Mouse (Mus musculus) thymus, adult 18-20 months (tissue): Measurements from ENCODE around the gene Nmt1.

Experiments
- DNase-seq, 2 experiments: peaks; one replicate each; pipeline ENCODE4 v3.0.0; 2022; ENCODE audit warnings: mixed read lengths in 2 of 2

Nmt1 gene

GRCm38 (mm10) chr11:103005254-103005981, 22.6 kb upstream of the Nmt1 start:
- no peak for DNase-seq

- DNase-seq: no peak
Measured at GRCm38 (mm10) chr11:103006286-103007000, 21.5 kb upstream of the Nmt1 start.

DNA sequence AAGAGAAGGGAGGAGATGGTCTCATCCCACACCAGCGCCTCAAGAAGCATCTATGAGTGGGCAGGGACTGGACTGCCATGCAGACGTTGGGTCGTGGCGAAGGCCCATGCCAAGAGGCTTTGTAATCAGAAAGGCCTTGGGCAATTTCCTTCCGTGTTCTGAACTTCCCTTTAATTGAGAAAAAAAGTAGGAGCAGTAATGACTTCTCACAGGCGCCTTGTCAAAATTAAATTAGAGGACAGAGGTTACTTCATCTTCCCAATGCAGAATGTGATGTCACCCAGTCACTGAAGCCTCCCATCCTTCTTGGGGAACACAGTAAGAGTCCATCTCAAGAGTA, 21.0 kb upstream of the Nmt1 start:
- no peak for DNase-seq

- DNase-seq: no peak
Measured at GRCm38 (mm10) chr11:103008558-103008957, 19.4 kb upstream of the Nmt1 start.

- DNase-seq: no peak
Measured at GRCm38 (mm10) chr11:103009208-103009607, 18.8 kb upstream of the Nmt1 start.

DNA sequence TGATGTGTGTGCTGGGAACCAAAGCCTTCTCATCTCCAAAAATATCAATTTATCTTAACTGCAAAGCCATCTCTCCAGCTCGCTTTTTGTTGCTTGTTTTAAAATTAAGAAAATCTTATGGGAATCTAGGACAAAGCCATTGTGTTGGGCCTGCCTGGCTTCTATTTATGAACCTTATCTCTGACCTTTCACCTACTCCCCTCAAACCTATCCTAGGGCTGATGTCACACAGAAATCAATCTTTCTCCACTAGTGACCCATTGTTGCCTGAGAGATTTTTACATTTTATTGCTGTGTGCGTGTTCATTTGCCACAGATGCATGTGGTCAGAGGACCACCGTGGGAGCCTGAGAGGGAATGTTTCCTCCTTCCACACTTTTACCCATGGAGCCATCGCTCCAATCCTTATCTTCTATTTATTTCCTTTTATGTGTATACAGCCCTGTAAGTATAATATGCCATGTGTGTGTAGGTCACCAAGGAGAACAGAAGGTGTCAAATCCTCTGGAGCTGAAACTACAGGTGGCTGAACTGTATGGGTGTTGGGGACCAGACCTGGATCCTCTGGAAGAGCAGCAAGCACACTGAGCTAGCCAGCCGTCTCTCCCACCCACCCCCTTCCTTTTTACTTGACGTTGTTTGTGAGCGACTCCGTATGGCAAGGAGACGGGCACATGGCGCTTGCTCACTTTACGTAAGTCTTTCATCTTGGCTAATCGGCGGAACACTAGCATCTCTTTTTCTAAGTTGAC, 17.4 kb upstream of the Nmt1 start:
- no peak for DNase-seq

- DNase-seq: no peak
Measured at GRCm38 (mm10) chr11:103011206-103011497, 16.8 kb upstream of the Nmt1 start.

GRCm38 (mm10) chr11:103015881-103016825, 11.8 kb upstream of the Nmt1 start:
- no peak for DNase-seq

- DNase-seq: peak; percentile 93 to 94
Measured at GRCm38 (mm10) chr11:103016930-103017329, 11.1 kb upstream of the Nmt1 start.

GRCm38 (mm10) chr11:103017661-103018060, 10.3 kb upstream of the Nmt1 start:
- DNase-seq: no peak

DNA sequence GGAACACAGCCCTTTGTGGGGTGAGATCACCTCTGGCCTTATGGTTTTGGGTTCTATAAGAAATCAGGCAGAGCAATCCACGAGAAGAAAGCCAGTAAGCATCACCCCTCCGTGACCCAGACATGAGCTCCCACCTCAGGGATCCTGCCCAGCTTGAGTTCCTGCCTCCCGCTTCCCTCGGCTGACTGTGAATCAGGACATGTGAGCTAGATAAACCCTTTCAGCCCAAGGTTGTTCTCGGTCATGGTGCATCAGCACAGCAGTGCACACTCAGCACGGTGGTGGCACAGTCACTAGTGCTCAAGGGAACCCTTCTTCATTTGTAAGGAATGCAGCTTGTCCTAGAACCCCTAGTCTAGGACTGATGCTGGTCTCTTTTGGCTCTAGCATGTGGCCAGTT, 9.1 kb upstream of the Nmt1 start:
- no peak for DNase-seq

GRCm38 (mm10) chr11:103019325-103019724, 8.7 kb upstream of the Nmt1 start:
- DNase-seq: no peak

DNA sequence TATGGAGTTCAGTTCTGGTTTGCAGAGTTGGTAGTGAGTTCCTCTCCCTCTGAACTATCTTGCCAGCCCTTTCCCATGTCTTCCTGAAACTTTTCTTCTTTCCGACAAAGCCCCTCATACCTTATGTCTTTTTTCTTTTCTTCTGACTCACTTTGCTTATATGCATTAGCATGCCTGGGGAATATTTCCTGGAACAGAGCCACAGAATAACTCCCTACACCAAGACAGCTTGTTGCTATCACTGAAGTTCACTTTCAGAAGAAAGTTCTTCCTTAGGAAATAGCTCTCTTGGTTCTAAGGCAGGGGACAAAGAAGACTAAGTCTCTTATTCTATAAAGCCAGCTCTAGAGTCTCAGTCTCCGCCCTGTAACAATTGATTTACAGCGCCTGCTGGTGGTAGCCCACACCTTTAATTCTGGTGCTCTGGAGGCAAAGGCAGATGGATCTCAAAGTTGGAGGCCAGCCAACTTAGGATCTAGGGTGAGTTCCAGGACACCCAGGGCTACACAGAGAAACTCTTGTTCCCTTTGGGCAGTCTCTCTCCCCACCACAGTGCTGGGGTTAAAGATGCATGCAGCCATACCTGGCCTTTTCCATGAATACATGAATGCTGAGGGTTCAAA, 7.2 kb upstream of the Nmt1 start:
- no peak for DNase-seq

- DNase-seq: no peak
Measured at GRCm38 (mm10) chr11:103023974-103024373, 4.0 kb upstream of the Nmt1 start.

- DNase-seq: no peak
Measured at GRCm38 (mm10) chr11:103026901-103027300, 1.1 kb upstream of the Nmt1 start.

GRCm38 (mm10) chr11:103027570-103028175, 317 bp upstream of the Nmt1 start:
- no peak for DNase-seq

GRCm38 (mm10) chr11:103033030-103033429, 5.0 kb downstream of the Nmt1 start:
- no peak for DNase-seq

GRCm38 (mm10) chr11:103035007-103035406, 7.0 kb downstream of the Nmt1 start:
- DNase-seq: no peak

DNA sequence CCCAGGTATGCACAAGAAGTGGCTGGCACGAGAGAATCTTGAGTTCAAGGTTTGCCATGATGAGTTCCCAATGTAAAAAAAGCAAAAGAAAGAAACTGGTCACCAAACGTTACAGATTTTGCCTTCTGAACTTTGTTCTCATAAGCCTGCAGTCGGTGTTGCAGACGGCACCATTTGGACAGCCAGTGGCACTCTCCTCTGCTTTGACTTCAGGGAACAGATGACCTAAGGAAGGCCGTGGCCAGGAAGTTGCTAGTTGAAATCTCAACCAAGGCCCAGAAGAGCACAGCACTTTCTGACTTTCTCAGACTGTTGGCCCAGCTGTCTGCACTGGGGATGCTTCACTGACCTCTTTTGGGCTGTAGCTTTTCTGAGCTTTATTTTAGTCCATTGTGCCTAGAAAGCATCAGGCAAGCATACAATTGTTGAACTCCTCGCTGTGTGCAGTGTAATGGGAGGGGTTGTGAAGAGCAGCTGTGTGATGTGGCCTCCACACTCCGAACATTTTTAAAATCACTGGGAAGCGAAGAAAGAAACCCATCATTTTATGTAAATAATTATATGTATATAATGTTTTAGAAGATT, 9.0 kb downstream of the Nmt1 start:
- DNase-seq: no peak

GRCm38 (mm10) chr11:103038037-103038436, 10.0 kb downstream of the Nmt1 start:
- DNase-seq: no peak

- no peak for DNase-seq
Measured at GRCm38 (mm10) chr11:103042828-103043227, 14.8 kb downstream of the Nmt1 start.

DNA sequence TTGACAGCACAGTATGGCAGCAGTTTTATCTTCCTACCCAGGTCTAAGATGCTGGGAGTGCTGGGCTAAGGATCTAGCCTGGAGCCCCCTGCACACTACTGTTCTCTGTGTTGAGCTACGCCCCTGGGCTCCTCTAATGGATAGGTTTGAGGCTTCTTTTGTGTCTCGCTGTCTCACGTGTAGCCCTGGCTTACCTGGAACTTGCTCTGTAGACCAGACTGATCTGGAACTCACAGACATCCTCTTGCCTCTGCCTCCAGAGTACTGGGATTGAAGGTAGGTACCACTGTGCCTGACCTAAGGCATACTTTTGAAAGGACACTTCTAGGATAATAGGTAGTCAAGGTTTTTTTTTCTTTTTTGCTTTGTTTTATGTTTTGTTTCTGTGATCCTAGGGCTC, 16.0 kb downstream of the Nmt1 start:
- no peak for DNase-seq
